Mouse (Mus musculus) spleen, postnatal 14 days (tissue): Measurements from ENCODE around the gene Syt16.

ENCODE experiments used
- DNase-seq, 2 experiments: peaks; one replicate each; pipeline ENCODE4 v3.0.0; 2021 to 2022; ENCODE audit warnings: low spot score in 2 of 2

The Syt16 gene

DNA sequence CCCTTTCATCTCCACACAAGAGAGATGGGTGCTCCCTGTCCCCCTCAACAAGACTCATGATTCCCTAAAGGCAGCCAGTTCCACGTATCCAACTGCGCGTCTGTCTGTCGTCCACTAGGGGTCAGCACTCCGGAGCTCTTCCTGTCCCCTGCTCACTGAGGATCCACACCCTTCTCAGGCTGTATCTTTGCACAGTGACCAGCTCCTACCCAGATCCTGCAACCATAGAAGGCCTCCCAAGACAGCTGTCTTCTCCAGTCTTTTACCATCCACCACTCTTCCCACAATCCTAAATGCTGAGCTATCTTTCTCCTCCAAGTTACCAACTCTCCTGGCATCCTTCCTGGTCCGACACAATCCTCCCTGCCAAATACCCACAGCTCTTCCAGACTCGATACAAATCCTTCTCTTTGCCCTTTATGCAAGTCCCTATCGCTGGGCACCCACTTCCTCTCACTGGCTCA, 12.0 kb downstream of the Syt16 start:
- DNase-seq, result no peak

DNA sequence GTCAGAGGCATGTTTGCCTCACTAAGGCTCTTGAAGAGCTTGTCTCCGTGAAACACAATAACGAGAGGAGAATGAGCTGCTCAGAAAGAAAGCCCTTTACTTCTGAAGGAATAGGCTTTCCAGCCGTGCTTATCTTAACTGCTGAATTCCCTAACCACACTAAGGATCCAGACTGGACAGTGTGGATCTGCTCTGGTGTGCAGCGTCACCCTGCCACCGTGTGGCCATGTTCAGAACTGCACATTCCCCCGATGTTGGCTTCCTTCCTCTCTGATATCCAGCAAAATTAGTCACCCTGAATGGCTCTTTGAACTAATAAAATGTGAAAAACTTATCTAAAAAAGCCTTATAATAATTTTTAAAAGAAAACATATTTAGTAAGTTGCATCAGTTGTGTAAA, 16.3 kb downstream of the Syt16 start:
- DNase-seq, result peak in 1 of 2 experiments; percentile 27

DNA sequence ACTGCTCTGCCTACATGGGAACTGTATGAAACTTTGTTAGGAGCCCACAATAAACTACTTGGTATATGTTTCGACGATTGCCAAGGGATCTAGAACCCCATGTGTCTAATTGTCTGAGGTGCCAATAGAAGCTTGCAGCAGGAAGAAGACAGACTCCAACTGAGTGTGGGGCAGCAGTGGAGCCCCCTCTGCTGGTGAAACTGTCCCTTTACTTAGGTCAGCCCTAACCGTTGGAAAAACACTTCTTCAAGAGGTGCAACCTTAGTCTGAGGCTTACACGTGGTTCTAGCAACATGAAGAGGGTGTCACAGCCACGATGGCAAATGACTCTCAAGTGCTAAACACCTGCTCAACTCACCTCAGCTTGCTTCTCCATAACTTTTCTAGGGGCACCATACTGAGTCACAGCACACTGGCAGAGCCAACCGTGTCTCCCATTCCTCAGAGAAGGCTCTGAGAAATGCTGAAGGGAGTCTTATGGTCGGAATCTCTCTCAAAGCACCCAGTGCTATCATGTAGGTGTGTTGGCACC, 17.3 kb downstream of the Syt16 start:
- peak in 1 of 2 experiments; percentile 13 for DNase-seq

GRCm38 (mm10) chr12:74015491-74015890, 18.0 kb downstream of the Syt16 start:
- DNase-seq, result no peak

GRCm38 (mm10) chr12:74023260-74023659, 25.8 kb downstream of the Syt16 start:
- no peak for DNase-seq

DNA sequence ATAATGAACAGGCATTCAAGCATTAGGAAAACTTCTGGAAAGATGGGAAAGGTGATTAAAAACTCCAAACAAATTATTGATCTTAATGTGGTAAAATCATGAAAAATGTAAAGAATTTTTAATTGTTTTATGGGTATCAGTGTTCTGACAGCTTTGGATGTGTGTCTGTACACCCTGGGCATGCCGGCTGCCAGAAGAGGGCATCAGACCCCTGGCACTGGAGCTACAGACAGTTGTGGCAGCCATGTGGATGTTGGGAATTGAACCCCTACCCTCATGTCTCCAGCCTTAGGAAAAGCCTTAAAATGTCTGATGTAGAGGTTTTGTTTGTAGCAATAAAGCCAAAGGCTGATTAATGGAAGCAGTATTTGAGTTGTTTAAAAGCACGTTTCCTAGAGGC, 27.5 kb downstream of the Syt16 start:
- DNase-seq, result no peak

DNA sequence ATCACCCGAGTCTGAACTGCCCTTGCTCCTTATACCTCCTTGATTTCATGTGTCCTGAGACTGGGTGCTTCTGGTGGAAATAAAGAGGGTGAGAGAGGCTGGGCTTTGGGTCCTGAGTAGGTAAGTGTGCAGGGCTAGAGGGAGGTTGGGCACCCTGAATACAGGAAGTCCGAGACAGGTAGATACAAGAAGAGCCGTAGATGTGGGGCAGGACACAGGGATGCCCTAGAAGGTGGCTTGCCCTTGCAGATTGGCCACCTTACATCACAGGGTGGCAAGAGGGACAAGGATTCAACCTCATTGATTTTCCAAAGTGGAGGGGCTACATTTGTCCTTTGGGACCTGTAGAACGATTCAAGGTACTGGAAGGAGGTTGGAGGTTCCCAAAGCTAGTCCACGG, 45.8 kb downstream of the Syt16 start:
- no peak for DNase-seq

DNA sequence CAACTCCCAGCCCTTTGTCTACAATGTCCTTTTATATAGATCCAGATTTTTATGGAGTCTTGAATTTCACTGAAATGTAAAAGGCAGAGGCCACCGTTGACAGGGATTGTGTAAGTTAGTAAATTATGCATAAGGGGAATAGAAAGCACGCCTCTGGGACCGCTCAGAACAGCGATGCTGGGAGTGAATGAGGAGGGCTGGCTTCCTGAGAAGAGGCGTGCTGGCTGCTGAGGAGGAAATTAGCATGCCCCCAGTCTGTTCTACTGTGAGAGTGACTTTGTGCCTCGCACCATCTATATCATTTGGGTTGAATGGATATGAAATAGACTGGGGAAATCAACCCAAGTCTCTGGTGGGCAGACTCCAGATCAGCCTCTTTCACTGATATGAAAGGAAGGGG, 46.3 kb downstream of the Syt16 start:
- DNase-seq, result no peak

- no peak for DNase-seq
Measured at GRCm38 (mm10) chr12:74044241-74044640, 46.8 kb downstream of the Syt16 start.

DNA sequence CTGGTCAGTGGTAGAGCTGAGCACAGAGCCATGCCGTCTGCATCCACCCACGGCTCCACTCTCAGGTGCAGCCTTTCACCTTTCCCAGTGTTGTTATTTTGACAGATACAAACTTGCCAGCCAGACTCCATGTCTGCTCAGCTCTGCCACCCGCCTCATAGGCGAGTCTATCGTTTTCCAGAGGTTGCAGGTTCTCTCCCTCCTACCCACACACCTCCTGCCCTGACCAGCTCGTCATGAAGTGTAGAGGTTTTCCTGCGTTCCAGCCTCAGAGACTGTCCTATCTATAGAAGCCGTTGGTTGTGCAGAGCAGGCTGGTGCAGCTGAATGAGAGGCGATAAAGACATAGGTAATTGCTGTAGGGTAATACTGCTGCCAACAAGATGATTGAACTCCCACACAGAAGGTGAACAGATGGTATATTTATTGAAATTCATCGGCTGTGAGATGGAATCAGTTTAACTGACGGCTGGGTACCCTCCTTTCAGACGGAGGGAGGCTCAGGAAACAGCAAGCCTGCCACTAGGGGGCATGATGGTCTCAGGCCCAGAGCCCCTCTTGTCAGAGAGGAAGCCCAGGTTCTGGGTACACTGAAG, 58.0 kb downstream of the Syt16 start:
- no peak for DNase-seq

DNA sequence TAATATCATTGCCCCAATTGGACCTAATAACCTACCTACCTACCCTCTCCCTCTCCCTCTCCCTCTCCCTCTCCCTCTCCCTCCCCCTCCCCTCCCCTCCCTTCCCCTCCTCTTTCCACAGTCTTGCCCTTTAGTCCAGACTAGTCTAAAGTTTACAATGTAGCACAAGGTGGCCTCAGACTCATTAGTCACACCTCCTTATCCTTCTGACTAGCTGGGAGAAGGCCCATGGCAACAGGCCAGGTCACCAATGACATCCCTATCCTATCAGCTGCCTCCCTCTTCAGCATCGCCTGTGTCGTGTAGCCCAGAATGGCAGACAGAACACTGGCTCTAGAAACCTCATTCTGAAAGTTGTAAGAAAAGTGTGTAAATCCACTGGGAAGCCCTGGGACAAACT, 58.7 kb downstream of the Syt16 start:
- DNase-seq, result no peak

DNA sequence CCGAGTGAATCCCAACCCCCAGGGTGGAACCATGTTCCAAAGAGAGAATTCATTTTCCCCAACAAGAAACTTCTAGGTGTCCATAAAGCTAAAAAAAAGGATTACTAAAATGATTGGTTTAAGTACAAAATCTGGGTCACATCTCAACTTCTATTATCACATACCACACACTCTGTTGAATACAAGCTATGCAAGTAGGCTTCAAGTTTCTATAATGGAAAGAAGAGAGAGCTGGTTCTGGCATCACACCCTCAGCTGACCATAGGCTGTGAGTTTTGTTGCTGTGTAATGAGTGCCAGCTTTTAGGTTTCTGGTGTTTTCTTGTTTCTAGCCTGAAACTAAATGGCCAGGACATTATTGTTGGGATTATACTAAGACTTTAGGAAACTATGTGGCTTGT, 65.1 kb downstream of the Syt16 start:
- DNase-seq, result no peak

GRCm38 (mm10) chr12:74068912-74069311, 71.5 kb downstream of the Syt16 start:
- no peak for DNase-seq

DNA sequence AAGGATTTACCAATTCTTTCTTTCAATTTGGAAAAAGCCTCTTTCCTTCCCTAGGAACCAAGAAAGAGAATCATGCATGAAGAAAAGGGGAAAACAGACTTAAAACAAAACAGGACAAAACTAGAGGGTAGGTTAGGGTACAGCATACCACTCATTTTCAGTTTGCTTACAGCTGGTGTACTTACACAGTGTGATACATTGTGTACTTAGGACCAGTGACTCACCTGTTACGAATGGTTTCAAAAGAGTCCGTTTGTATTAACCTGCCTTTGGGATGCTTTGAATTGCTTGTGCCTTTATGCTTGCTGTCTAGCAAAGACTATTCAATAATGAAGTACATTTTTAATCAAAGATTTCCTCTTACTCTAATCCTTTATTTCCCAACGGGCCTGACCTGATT, 78.1 kb downstream of the Syt16 start:
- no peak for DNase-seq

DNA sequence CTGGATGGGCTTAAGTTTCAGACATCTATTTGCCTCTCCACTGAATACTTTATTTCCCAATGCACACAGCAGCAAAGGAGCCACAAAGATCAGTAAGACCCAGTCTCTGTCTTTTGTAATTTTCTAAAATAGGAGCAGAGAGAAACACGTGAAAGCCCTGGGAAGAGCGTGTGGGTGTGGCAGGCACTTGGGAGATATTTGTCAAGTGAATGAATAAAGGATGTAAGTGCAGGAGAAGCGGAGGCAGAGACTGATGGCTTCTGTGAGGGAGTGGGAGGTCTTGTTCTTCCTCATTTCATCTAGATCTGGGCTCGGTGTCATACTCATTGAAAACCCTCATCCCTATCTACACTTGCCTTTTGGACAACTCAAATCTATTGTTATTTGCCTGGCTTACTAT, 78.6 kb downstream of the Syt16 start:
- no peak for DNase-seq

- DNase-seq, result no peak
Measured at GRCm38 (mm10) chr12:74081122-74081521, 83.7 kb downstream of the Syt16 start.

DNA sequence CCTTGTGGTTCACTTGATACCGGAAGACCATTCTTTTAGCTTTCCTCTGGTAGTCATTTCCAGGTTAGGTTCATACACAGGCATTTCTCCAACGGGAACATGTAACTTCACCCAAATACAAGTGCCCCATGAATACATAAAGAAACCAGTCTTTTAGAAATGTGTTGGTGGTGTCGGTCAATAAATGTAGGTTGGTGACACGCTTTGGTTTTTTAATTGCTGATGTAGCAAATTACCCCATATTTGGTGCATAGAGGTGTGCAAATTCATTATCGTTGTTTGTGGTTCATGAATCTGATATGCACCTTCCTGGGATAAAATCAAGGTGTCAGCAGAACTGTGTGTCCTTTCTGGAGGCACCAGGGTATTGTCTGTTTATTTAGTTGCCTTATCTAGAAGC, 86.9 kb downstream of the Syt16 start:
- no peak for DNase-seq

DNA sequence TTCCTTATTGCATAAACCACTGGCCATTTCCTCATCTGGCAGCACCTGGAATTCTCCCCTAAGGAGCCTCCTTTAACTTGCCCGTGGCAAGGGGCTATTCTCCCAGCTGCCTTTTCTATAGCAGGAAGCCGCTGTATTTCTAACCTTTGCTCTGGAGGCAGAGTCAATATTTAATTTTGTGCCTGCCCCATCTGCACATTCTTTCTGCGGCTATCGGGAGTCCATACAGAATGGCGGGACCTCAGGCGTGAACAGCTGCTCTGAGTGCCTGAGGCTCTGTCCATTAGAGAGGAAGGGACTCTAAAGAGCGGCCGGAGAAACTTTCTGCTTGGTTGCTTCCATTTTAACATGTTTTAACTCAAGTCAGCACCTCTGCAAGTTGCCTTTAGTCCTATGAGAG, 89.6 kb downstream of the Syt16 start:
- no peak for DNase-seq

- DNase-seq, result no peak
Measured at GRCm38 (mm10) chr12:74089342-74090131, 92.1 kb downstream of the Syt16 start.

- no peak for DNase-seq
Measured at GRCm38 (mm10) chr12:74092546-74092945, 95.1 kb downstream of the Syt16 start.

- DNase-seq, result no peak
Measured at GRCm38 (mm10) chr12:74093110-74093509, 95.6 kb downstream of the Syt16 start.

DNA sequence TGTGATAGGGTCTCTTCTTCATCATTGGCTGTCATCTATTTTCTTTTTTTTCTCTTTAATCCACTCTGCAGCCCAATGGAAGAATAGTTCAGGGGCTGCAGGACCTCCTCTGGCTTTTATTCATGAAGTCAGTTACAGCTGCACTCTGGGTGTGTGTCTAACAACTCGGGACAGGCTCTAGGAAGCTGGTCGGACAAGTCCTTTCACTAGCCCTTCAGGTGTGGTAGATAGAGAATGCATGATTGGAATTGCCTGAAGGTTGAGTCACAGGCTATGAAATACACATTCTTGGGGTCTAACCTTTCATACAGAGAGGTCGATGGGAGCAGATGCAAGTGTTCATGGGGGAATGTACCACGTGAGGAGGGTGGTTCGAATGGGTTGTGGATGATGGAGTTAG, 97.2 kb downstream of the Syt16 start:
- no peak for DNase-seq

GRCm38 (mm10) chr12:74098572-74099290, 101.3 kb downstream of the Syt16 start:
- no peak for DNase-seq
